Mouse (Mus musculus): ENCODE results near the gene Wdr48.

The Wdr48 gene

GRCm38 (mm10) chr9:119970221-119970620 lies 75.5 kb downstream of the Wdr48 start:
- no peak for DNase-seq (ENCODE audit: low spot score)

DNA sequence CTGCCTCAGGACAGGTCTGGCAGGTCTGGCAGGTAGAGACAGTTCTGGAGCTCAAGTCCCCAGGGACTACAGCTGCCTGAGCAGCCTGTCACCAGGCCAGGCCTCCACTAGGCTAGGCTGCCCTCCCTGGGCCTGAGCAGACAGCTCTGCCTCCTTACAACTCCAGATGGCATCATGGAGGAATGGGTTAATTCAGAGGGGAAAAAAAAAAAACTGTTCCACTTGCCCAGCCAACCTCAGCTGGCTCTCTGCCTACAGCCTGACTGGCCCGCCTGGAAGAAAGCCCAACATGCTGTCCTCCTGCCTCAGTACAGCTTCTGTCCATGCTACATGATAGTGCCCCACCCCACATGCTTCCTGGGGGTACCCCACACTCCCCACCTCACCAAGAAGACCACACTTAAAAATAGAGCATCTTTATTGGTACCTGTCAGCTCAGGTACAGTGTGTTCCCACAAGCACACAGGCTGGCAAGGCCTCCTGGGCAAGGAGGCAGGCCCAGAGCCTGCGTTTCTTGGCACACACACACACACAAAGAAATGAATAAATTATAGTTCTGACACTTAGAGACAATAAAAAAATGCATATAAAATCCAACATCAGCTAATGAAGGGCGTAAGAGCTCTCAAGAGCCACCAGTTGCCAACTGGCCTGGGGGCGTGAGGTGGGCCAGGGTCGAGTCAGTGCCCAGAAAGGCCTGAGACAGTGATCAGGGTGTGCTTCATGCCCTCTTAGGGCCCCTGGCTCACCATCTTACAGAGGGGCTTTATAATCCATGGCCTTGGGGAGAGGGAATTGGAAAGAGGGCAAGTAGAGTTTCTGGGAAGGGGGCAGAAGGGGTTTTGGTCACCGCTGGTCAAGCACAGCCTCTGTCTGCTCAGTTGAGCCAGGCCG lies 76.3 kb downstream of the Wdr48 start:
- no peak for DNase-seq (ENCODE audit: low spot score)

DNA sequence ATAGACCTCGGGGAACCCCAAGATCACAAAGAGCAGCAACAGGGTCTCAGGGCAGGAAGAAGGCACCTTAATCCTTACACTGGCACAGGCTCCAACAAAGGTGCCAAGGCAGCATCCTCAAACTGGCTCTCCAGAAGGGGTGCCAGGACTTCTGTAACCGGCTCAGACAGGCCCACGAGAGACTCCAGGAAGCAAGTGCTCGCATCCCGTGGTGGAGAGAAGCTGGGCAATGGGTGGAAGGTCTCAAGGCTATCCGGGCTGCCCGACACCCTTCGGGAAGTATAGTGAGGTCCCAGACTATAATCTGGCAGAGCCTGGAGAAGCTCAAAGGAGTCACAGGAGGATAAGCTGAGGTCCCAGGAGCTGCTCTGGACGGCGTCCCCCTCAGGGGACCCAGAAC lies 77.5 kb downstream of the Wdr48 start:
- no peak for DNase-seq (ENCODE audit: low spot score)

GRCm38 (mm10) chr9:119972582-119972981 lies 77.9 kb downstream of the Wdr48 start:
- DNase-seq (ENCODE audit: low spot score), result no peak

- DNase-seq (ENCODE audit: low spot score), result no peak
Observed at GRCm38 (mm10) chr9:119973281-119973680, 78.6 kb downstream of the Wdr48 start.

- no peak for DNase-seq (ENCODE audit: low spot score)
Observed at GRCm38 (mm10) chr9:119973869-119974520, 79.3 kb downstream of the Wdr48 start.

DNA sequence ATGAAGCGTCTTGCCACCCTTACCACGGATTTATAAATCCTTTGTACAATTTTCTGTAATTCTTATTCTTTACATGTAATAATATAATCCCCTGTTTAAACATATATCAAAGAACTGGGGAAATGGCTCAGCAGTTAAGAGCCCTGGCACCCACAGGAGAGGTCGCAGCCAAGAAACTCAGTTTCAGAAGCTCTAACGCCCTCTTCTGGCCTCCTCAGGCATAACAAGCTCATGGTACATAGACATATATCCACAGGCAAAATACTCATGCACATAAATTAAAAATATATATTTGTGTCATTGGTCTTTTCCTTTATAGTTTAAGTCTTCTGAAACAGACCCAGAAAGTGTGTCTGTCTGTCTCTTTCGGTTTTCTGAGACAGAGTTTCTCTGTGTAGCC lies 79.9 kb downstream of the Wdr48 start:
- no peak for DNase-seq (ENCODE audit: low spot score)

- no peak for DNase-seq (ENCODE audit: low spot score)
Observed at GRCm38 (mm10) chr9:119975286-119975685, 80.6 kb downstream of the Wdr48 start.

All from layer of hippocampus, adult 9-10 months (tissue).